Mouse (Mus musculus): ENCODE measurements around the gene Slc47a2. TPM values are rescaled to one million over a fixed set of nuclear protein-coding genes. Genes with fewer than 3 reads are reported as not detected.

Slc47a2 gene
- not detected for polyA plus RNA-seq (2014; fragmentation: Illumina TruSeq; extraction: RNeasy Lipid Tissue Mini Kit (QIAGEN cat#74804); ENCODE audit: low read depth, low replicate concordance)

DNA sequence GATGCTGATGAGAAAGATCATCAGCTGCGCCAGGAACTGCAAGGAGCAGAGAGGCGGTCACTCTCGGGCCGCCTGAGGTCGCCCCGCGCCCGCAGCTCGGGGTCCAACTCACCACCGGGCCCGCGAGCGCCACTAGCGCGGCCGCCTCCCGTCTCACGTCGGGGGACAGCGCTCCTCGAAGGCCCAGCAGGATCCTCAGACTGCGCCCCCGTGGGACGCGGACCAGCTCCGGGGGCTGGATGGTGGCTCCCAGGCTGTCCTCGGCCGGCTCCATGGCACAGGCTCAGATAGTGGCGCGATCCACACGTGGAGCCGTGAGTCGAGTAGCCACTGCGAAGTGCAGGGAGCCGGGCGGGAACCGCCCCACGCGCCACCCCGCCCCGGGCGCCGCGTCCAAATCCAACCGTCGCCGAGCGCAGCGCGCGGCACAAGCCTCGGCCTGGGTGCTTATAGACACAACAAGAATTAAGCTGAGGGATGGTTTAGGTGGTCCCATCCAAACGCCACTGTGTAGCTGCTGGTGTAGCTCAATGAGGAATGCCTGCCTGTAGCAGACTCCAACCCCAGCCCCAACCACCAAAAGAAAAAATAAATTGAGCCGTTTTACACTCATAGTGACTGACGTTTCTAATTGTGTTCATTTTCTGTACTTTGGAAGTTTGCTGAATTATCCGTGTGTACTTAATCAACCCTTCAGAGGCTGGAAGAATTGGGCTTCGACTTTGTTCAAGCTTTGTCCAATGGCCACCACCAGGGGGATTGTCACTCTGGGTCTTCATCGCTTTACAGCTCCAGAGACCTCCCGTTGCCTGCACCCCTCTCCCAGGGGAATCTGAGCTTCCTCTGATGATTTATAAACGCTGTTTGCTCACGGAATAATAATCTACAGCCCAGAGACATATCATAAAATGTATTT is at the start of gene Slc47a2:
Slc47a2 (minus strand) TSS at position 356 of the 916 bp plus-strand sequence.

DNA sequence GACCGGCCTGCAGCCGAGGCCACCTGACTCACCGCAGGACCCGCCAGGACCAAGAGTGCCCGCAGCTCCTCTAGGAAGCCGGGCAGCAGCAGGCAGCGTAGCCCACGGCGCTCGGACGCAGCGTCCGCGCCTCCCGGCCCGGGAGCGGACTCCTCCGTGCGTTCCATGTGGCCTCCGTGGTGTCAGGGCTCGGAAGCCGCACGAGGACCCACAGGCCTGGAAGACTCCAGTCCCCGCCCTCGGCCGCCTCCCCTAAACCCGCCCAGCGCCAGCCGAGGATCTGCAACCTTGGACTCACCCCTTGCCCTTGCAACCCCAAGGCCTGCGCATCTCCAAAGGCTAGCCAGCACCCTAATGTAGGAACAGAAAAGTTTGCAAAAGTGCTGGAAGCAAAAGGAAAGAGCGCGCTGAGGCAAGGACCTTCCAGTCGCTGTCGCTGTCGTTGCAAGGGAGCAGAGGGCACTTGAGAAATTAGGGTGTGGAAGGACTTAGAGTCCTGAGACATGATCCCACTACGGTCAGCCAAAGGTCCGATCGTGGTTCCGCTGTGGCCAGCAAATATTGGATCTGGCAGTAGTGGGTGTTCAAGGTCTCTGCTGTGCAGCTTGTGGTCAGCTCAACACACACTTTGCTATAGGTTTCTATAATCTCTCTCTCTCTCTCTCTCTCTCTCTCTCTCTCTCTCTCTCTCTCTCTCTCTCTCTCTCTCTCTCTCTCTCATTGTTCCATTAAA is 35.4 kb upstream of the Slc47a2 start, which contains the start of gene Slc47a1:
Slc47a1 (minus strand) TSS at position 465 of the 733 bp plus-strand sequence.

DNA sequence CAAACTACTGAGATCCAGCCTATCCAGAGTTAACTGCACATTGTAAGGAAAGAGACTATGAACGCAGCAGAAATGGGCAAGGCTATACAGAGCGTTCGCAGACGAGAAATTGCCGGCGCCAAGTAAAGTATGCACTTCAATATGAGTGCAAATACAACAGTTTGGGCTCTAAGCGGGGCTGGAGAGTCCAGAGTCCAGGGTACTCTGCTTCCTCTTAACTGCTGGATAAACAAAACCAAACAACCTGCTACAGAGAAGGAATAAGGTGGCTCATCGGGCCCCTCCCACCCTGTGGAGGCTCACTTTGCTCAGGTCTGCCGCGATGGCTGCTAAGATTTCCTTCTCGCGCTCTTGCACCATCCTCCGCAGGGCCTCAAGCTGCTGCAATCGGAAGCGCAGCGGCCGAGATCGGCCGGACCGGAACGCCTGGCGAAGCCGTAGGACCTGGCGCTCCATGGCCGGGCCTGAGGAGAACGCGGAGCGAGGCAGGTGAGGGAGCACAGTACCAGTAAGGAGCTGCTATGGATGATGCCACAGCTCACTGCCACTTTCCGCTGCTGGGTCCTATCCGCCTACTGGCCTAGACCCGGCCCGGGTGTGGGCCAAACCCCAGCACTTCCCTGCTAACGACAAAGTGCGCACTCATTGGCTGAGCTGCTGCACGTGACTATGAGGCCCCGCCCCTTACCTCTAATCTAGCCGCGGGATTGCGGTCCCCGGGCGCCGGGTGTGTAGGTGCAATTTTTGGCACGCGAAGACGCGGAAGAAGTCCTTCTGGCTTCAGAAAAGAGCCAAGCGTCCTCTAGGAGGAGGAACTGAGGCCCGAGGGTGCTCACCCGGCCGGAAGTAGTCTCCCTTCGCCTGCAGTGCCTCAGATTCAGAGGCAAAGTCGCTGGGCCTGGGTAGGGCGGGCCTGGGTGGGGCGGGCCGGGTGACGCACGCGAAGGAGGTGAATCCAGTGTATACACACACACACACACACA is 75.8 kb downstream of the Slc47a2 start, which contains the start of gene Aldh3a2:
Aldh3a2 (minus strand) TSS at position 914 of the 983 bp plus-strand sequence.

Other genes with a start within 250 kb of the Slc47a2 start
- gene Tnfrsf13b, start 216.1 kb downstream of the Slc47a2 start, polyA plus RNA-seq (2014; fragmentation: Illumina TruSeq; extraction: RNeasy Lipid Tissue Mini Kit (QIAGEN cat#74804); ENCODE audit: low read depth, low replicate concordance), result 0.47 TPM
- gene Usp22, start 167.8 kb downstream of the Slc47a2 start, polyA plus RNA-seq (2014; fragmentation: Illumina TruSeq; extraction: RNeasy Lipid Tissue Mini Kit (QIAGEN cat#74804); ENCODE audit: low read depth, low replicate concordance), result 19.3 TPM
- gene Aldh3a1, start 135.3 kb downstream of the Slc47a2 start, polyA plus RNA-seq (2014; fragmentation: Illumina TruSeq; extraction: RNeasy Lipid Tissue Mini Kit (QIAGEN cat#74804); ENCODE audit: low read depth, low replicate concordance), result 1.2 TPM
- gene Aldh3a2, start 75.4 kb downstream of the Slc47a2 start, polyA plus RNA-seq (2014; fragmentation: Illumina TruSeq; extraction: RNeasy Lipid Tissue Mini Kit (QIAGEN cat#74804); ENCODE audit: low read depth, low replicate concordance), result 27.5 TPM
- gene Slc47a1, start 35.5 kb upstream of the Slc47a2 start, polyA plus RNA-seq (2014; fragmentation: Illumina TruSeq; extraction: RNeasy Lipid Tissue Mini Kit (QIAGEN cat#74804); ENCODE audit: low read depth, low replicate concordance), result 69.0 TPM
- 0.18 TPM for gene Rnf112, start 111.3 kb upstream of the Slc47a2 start, polyA plus RNA-seq (2014; fragmentation: Illumina TruSeq; extraction: RNeasy Lipid Tissue Mini Kit (QIAGEN cat#74804); ENCODE audit: low read depth, low replicate concordance)
- 24.1 TPM for gene Mfap4, start 142.6 kb upstream of the Slc47a2 start, polyA plus RNA-seq (2014; fragmentation: Illumina TruSeq; extraction: RNeasy Lipid Tissue Mini Kit (QIAGEN cat#74804); ENCODE audit: low read depth, low replicate concordance)
- 7.8 TPM for gene Mapk7, start 151.5 kb upstream of the Slc47a2 start, polyA plus RNA-seq (2014; fragmentation: Illumina TruSeq; extraction: RNeasy Lipid Tissue Mini Kit (QIAGEN cat#74804); ENCODE audit: low read depth, low replicate concordance)
- 7.1 TPM for gene B9d1, start 162.3 kb upstream of the Slc47a2 start, polyA plus RNA-seq (2014; fragmentation: Illumina TruSeq; extraction: RNeasy Lipid Tissue Mini Kit (QIAGEN cat#74804); ENCODE audit: low read depth, low replicate concordance)
- 26.2 TPM for gene Epn2, start 236.8 kb upstream of the Slc47a2 start, polyA plus RNA-seq (2014; fragmentation: Illumina TruSeq; extraction: RNeasy Lipid Tissue Mini Kit (QIAGEN cat#74804); ENCODE audit: low read depth, low replicate concordance)

Measured in heart, adult 10 weeks (tissue).